8 mouse cellular contexts compared by ENCODE assay signal in the genomic region with DNA sequence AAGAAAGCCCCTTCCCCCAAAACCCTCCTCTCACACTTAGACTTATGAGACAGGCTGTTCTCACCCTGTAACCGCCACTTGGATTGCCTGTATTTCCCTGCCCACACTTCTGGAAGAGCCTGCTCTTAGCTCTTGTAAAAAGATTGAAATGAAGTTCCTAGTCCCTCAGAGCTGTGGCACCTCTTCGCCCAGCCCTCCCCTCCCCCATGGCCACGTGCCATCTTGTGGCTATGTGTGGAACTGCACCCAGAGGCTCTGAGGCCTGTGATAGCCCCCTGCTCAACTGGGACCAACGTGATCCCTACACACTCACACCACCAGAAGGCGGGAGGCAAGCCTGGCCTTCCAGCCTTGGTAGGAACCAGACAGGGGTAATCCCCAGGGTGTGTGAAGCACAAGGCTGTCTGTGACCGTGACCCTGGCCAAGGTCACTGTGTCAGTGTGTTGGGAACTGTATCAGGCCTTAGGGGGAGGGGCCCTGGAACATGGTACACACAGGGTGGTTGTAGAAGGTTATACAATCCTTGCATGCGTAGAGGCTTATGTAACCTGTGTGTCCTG. TPM values are rescaled to one million over a fixed set of nuclear protein-coding genes. Genes with fewer than 3 reads are reported as not detected.
A peak's percentile ranks its signal among the peaks of the same experiment; 100 is the strongest.
DNase-seq lines count a peak whose midpoint lies in the region; ATAC-seq and TF ChIP-seq lines count a peak whose summit lies in the region.

No protein-coding gene starts in this region.

- TF ChIP-seq CTCF in lung, embryonic 14.5 days (IDR thresholded peaks at IDR 0.05; ENCODE audit: low read depth) = peak; percentile 99

- no peaks in the 10 kb centered on the region for H3K27me3 ChIP-seq in heart, embryonic 12.5 days (replicated peaks)
- no peaks in the 10 kb centered on the region for H3K27me3 ChIP-seq in kidney, embryonic 14.5 days (ENCODE audit: control insufficient read depth, insufficient read depth, low read length)
- H3K27me3 ChIP-seq in lung, embryonic 14.5 days (ENCODE audit: insufficient read depth, low read length) = no peaks in the 10 kb centered on the region
- H3K27me3 ChIP-seq in neural tube, embryonic 14.5 days (ENCODE audit: control insufficient read depth, insufficient read depth, low read length) = no peaks in the 10 kb centered on the region

- H3K9me3 ChIP-seq in heart, embryonic 12.5 days (replicated peaks) = no peaks in the 10 kb centered on the region
- H3K9me3 ChIP-seq in kidney, embryonic 14.5 days (ENCODE audit: control insufficient read depth, low read length) = no peaks in the 10 kb centered on the region
- no peaks in the 10 kb centered on the region for H3K9me3 ChIP-seq in lung, embryonic 14.5 days (ENCODE audit: low read depth, low read length)
- H3K9me3 ChIP-seq in neural tube, embryonic 14.5 days (ENCODE audit: control insufficient read depth, low read length) = no peaks in the 10 kb centered on the region

- 19% methylated on average over 7 of the region's 7 CpGs for WGBS in heart, embryonic 12.5 days
- 25% methylated on average over 7 of the region's 7 CpGs for WGBS in kidney, embryonic 14.5 days
- WGBS in lung, embryonic 14.5 days = 23% methylated on average over 7 of the region's 7 CpGs
- 21% methylated on average over 7 of the region's 7 CpGs for WGBS in neural tube, embryonic 14.5 days

- H3K36me3 ChIP-seq in heart, embryonic 12.5 days = peaks cover 42% of the 10 kb centered on the region
- peaks cover 17% of the 10 kb centered on the region for H3K36me3 ChIP-seq in kidney, embryonic 14.5 days (ENCODE audit: control insufficient read depth, insufficient read depth, low read length)
- peaks cover 52% of the 10 kb centered on the region; the same call in 1 of the 2 replicates for H3K36me3 ChIP-seq in lung, embryonic 14.5 days (ENCODE audit: insufficient read depth)
- H3K36me3 ChIP-seq in neural tube, embryonic 14.5 days (ENCODE audit: control insufficient read depth, insufficient read depth, low read length) = peaks cover 27% of the 10 kb centered on the region; the same call in 1 of the 2 replicates

- peak; percentile 60 for ATAC-seq in CD4-positive, CD25-positive, alpha-beta regulatory T cell, adult 4 months
- ATAC-seq in heart, embryonic 12.5 days (ENCODE audit: insufficient number of reproducible peaks, low FRiP score) = peak; percentile 40
- peak; percentile 66 for ATAC-seq in kidney, embryonic 14.5 days (ENCODE audit: low FRiP score, low TSS enrichment)
- peak; percentile 39 for ATAC-seq in lung, embryonic 14.5 days (ENCODE audit: insufficient read depth)
- ATAC-seq in neural tube, embryonic 14.5 days (ENCODE audit: low read depth) = peak; percentile 13; the same call in 1 of the 2 replicates

- DNase-seq in adrenal gland, adult (ENCODE audit: inconsistent age in 2 of 2, low spot score in 1 of 2) = peak; percentile 85 to 92
- DNase-seq in embryo, embryonic 11 days = peak; percentile 82
- peak; percentile 82 for DNase-seq in lung, embryonic 14.5 days
- peak; percentile 84 for DNase-seq in thymus, postnatal 25 days

- H3K27ac ChIP-seq in heart, embryonic 12.5 days (ENCODE audit: poor library complexity, severe bottlenecking) = peak overlapping the region; percentile 84
- H3K27ac ChIP-seq in kidney, embryonic 14.5 days (ENCODE audit: low read depth, low read length) = peak overlapping the region; percentile 51; the same call in 1 of the 2 replicates
- H3K27ac ChIP-seq in lung, embryonic 14.5 days (ENCODE audit: low read depth) = peak overlapping the region; percentile 63
- H3K27ac ChIP-seq in neural tube, embryonic 14.5 days (ENCODE audit: low read depth, low read length) = no peak overlapping the region; the same call in 1 of the 2 replicates

- peaks cover 71% of the 10 kb centered on the region for H3K4me1 ChIP-seq in heart, embryonic 12.5 days (replicated peaks)
- H3K4me1 ChIP-seq in kidney, embryonic 14.5 days (ENCODE audit: control insufficient read depth, insufficient read depth, low read length) = peaks cover 36% of the 10 kb centered on the region
- peaks cover 36% of the 10 kb centered on the region for H3K4me1 ChIP-seq in lung, embryonic 14.5 days (ENCODE audit: insufficient read depth)
- peaks cover 35% of the 10 kb centered on the region for H3K4me1 ChIP-seq in neural tube, embryonic 14.5 days (ENCODE audit: control insufficient read depth, insufficient read depth, low read length)

- peak overlapping the region; percentile 28; the same call in 1 of the 2 replicates for H3K9ac ChIP-seq in heart, embryonic 12.5 days
- H3K9ac ChIP-seq in kidney, embryonic 14.5 days (ENCODE audit: low read depth, low read length) = no peak overlapping the region
- H3K9ac ChIP-seq in lung, embryonic 14.5 days = peak overlapping the region; percentile 15
- H3K9ac ChIP-seq in neural tube, embryonic 14.5 days (replicated peaks; ENCODE audit: low read depth, low read length) = no peak overlapping the region

- H3K4me3 ChIP-seq in heart, embryonic 12.5 days = no peak overlapping the region
- no peak overlapping the region for H3K4me3 ChIP-seq in kidney, embryonic 14.5 days (ENCODE audit: low read length)
- no peak overlapping the region for H3K4me3 ChIP-seq in lung, embryonic 14.5 days (ENCODE audit: low read depth, low read length)
- no peak overlapping the region for H3K4me3 ChIP-seq in neural tube, embryonic 14.5 days (ENCODE audit: low read depth, low read length)

- H3K4me2 ChIP-seq in heart, embryonic 12.5 days = peak overlapping the region; percentile 16; the same call in 1 of the 2 replicates
- no peak overlapping the region for H3K4me2 ChIP-seq in kidney, embryonic 14.5 days (replicated peaks; ENCODE audit: low read depth, low read length)
- 0 out of 2 replicates have a peak overlapping the region, but pooled peaks have one; percentile 6 for H3K4me2 ChIP-seq in lung, embryonic 14.5 days
- no peak overlapping the region for H3K4me2 ChIP-seq in neural tube, embryonic 14.5 days (ENCODE audit: low read depth, low read length)

RNA-seq across cellular contexts. Expression of gene Thra, which starts 14.3 kb away (rescaled TPM):
- 1 to 10 TPM; 4.8 to 5.7 TPM for polyA plus RNA-seq in CD4-positive, CD25-positive, alpha-beta regulatory T cell, adult 4 months (2017; shearing (Covaris generic))
- polyA plus RNA-seq in heart, embryonic 12.5 days (2016; fragmentation: Nextera tagmentation; extraction: Ambion mirVana) = 27.0 and 29.8 TPM in 2 replicates
- 28.0 and 31.8 TPM in 2 replicates for polyA plus RNA-seq in kidney, embryonic 14.5 days (2014; fragmentation: Nextera tagmentation; extraction: Ambion mirVana)
- 46.8 and 47.1 TPM in 2 replicates for polyA plus RNA-seq in lung, embryonic 14.5 days (2014; fragmentation: Nextera tagmentation; extraction: Ambion mirVana)
- 148 and 186 TPM in 2 replicates for polyA plus RNA-seq in neural tube, embryonic 14.5 days (2014; fragmentation: Nextera tagmentation; extraction: Ambion mirVana)

RNA-seq across cellular contexts. Expression of gene Nr1d1, which starts 20.4 kb away (rescaled TPM):
- 10 to 100 TPM in 1 of 2 experiments, 1 to 10 TPM in 1; 4.9 to 12.3 TPM for polyA plus RNA-seq in CD4-positive, CD25-positive, alpha-beta regulatory T cell, adult 4 months (2017; shearing (Covaris generic))
- polyA plus RNA-seq in heart, embryonic 12.5 days (2016; fragmentation: Nextera tagmentation; extraction: Ambion mirVana) = 6.4 TPM in 2 replicates
- polyA plus RNA-seq in kidney, embryonic 14.5 days (2014; fragmentation: Nextera tagmentation; extraction: Ambion mirVana) = 1.6 and 2.6 TPM in 2 replicates
- polyA plus RNA-seq in lung, embryonic 14.5 days (2014; fragmentation: Nextera tagmentation; extraction: Ambion mirVana) = 1.4 and 1.7 TPM in 2 replicates
- polyA plus RNA-seq in neural tube, embryonic 14.5 days (2014; fragmentation: Nextera tagmentation; extraction: Ambion mirVana) = 3.8 and 3.9 TPM in 2 replicates

RNA-seq across cellular contexts. Expression of gene Med24, which starts 25.5 kb away (rescaled TPM):
- 10 to 100 TPM; 27.0 to 37.5 TPM for polyA plus RNA-seq in CD4-positive, CD25-positive, alpha-beta regulatory T cell, adult 4 months (2017; shearing (Covaris generic))
- 45.9 and 48.1 TPM in 2 replicates for polyA plus RNA-seq in heart, embryonic 12.5 days (2016; fragmentation: Nextera tagmentation; extraction: Ambion mirVana)
- 39.5 and 59.1 TPM in 2 replicates for polyA plus RNA-seq in kidney, embryonic 14.5 days (2014; fragmentation: Nextera tagmentation; extraction: Ambion mirVana)
- polyA plus RNA-seq in lung, embryonic 14.5 days (2014; fragmentation: Nextera tagmentation; extraction: Ambion mirVana) = 53.0 and 53.5 TPM in 2 replicates
- 52.3 and 59.4 TPM in 2 replicates for polyA plus RNA-seq in neural tube, embryonic 14.5 days (2014; fragmentation: Nextera tagmentation; extraction: Ambion mirVana)

RNA-seq across cellular contexts. Expression of gene Msl1, which starts 40.6 kb away (rescaled TPM):
- polyA plus RNA-seq in CD4-positive, CD25-positive, alpha-beta regulatory T cell, adult 4 months (2017; shearing (Covaris generic)) = 10 to 100 TPM; 22.3 to 24.8 TPM
- polyA plus RNA-seq in heart, embryonic 12.5 days (2016; fragmentation: Nextera tagmentation; extraction: Ambion mirVana) = 20.3 and 21.4 TPM in 2 replicates
- polyA plus RNA-seq in kidney, embryonic 14.5 days (2014; fragmentation: Nextera tagmentation; extraction: Ambion mirVana) = 21.6 and 33.7 TPM in 2 replicates
- polyA plus RNA-seq in lung, embryonic 14.5 days (2014; fragmentation: Nextera tagmentation; extraction: Ambion mirVana) = 16.2 and 16.3 TPM in 2 replicates
- 24.2 and 26.9 TPM in 2 replicates for polyA plus RNA-seq in neural tube, embryonic 14.5 days (2014; fragmentation: Nextera tagmentation; extraction: Ambion mirVana)

RNA-seq across cellular contexts. Expression of gene Casc3, which starts 50.0 kb away (rescaled TPM):
- polyA plus RNA-seq in CD4-positive, CD25-positive, alpha-beta regulatory T cell, adult 4 months (2017; shearing (Covaris generic)) = 10 to 100 TPM; 13.6 to 14.5 TPM
- polyA plus RNA-seq in heart, embryonic 12.5 days (2016; fragmentation: Nextera tagmentation; extraction: Ambion mirVana) = 31.8 and 33.3 TPM in 2 replicates
- 28.1 and 43.1 TPM in 2 replicates for polyA plus RNA-seq in kidney, embryonic 14.5 days (2014; fragmentation: Nextera tagmentation; extraction: Ambion mirVana)
- polyA plus RNA-seq in lung, embryonic 14.5 days (2014; fragmentation: Nextera tagmentation; extraction: Ambion mirVana) = 41.0 and 42.8 TPM in 2 replicates
- polyA plus RNA-seq in neural tube, embryonic 14.5 days (2014; fragmentation: Nextera tagmentation; extraction: Ambion mirVana) = 47.9 and 54.1 TPM in 2 replicates

Comparison
In these comparisons a context has a peak if more than half of its experiments do, and no peak if none do; other contexts are left out.
1. ATAC-seq: peak in every context shown above with its lines; median percentile 66 in kidney, embryonic 14.5 days; 60 in CD4-positive, CD25-positive, alpha-beta regulatory T cell, adult 4 months; 40 in heart, embryonic 12.5 days; 39 in lung, embryonic 14.5 days; 13 in neural tube, embryonic 14.5 days.
2. H3K4me2 ChIP-seq: peak in heart, embryonic 12.5 days (single experiment) and lung, embryonic 14.5 days (single experiment); none in kidney, embryonic 14.5 days (single experiment) and neural tube, embryonic 14.5 days (single experiment).
3. H3K9ac ChIP-seq: peak in heart, embryonic 12.5 days (single experiment) and lung, embryonic 14.5 days (single experiment); none in kidney, embryonic 14.5 days (single experiment) and neural tube, embryonic 14.5 days (single experiment).
4. Peak in every context shown above with its lines, with median percentiles within 50 percentile points of each other: DNase-seq.